Mouse (Mus musculus) heart, embryonic 14.5 days (tissue): ENCODE results near the gene Slc25a13. TPM values are rescaled to one million over a fixed set of nuclear protein-coding genes. Genes with fewer than 3 reads are reported as not detected.
A peak's percentile ranks its signal among the peaks of the same experiment; 100 is the strongest.

Source experiments
- ATAC-seq: fragments of 200-750 bp; cut with Nextera tagmentation; 2 replicates; pipeline ENCODE4 v1.8.0; 2017; ENCODE audit warnings: low read depth, moderate TSS enrichment; ENCODE audit not compliant: insufficient number of reproducible peaks, insufficient read depth, low FRiP score
- H3K27ac ChIP-seq, 2 experiments: fragments of 200-500 bp in 1 of 2; fragments of 300-500 bp in 1 of 2; sonication (generic) in 1 of 2; replicated peaks in 1 of 2; 2 replicates each; pipeline ENCODE4 v1.5.1; 2012 to 2014; ENCODE audit warnings: low read depth in 2 of 2, low read length in 2 of 2, control low read depth in 1 of 2, mild to moderate bottlenecking in 1 of 2, mixed read lengths in 1 of 2; ENCODE audit not compliant: control insufficient read depth in 1 of 2, insufficient read depth in 1 of 2
- H3K27me3 ChIP-seq: fragments of 300-500 bp; sonication (generic); 2 replicates; pipeline ENCODE4 v1.6.1; 2014; ENCODE audit warnings: mild to moderate bottlenecking, low read length, control low read depth; ENCODE audit not compliant: control insufficient read depth, insufficient read depth
- H3K36me3 ChIP-seq: fragments of 300-500 bp; sonication (generic); 2 replicates; pipeline ENCODE4 v1.6.1; 2014; ENCODE audit warnings: mild to moderate bottlenecking, control low read depth, low read length, mixed read lengths; ENCODE audit not compliant: control insufficient read depth, insufficient read depth
- H3K4me1 ChIP-seq, 2 experiments: fragments of 200-500 bp in 1 of 2; fragments of 300-500 bp in 1 of 2; sonication (generic) in 1 of 2; 2 replicates each; pipeline ENCODE4 v1.6.1; 2012 to 2014; ENCODE audit warnings: low read length in 2 of 2, control low read depth in 1 of 2, mixed read lengths in 1 of 2; ENCODE audit not compliant: control insufficient read depth in 2 of 2, insufficient read depth in 2 of 2
- H3K4me2 ChIP-seq: fragments of 300-500 bp; sonication (generic); 2 replicates; pipeline ENCODE4 v1.6.1; 2014; ENCODE audit warnings: mild to moderate bottlenecking, low read length
- H3K4me3 ChIP-seq, 2 experiments: fragments of 200-500 bp in 1 of 2; fragments of 300-500 bp in 1 of 2; sonication (generic) in 1 of 2; 2 replicates each; pipeline ENCODE4 v1.5.1; 2012 to 2014; ENCODE audit warnings: low read length in 2 of 2, mild to moderate bottlenecking in 2 of 2, control low read depth in 1 of 2, low read depth in 1 of 2, moderate library complexity in 1 of 2; ENCODE audit not compliant: control insufficient read depth in 1 of 2, insufficient read depth in 1 of 2
- H3K9ac ChIP-seq: fragments of 300-500 bp; sonication (generic); 2 replicates; pipeline ENCODE4 v1.6.1; 2014; ENCODE audit warnings: mild to moderate bottlenecking, low read length
- H3K9me3 ChIP-seq: fragments of 300-500 bp; sonication (generic); 2 replicates; pipeline ENCODE4 v1.6.1; 2016; ENCODE audit warnings: low read length, control low read depth; ENCODE audit not compliant: control insufficient read depth
- WGBS: fragments of 180-500 bp; shearing (Covaris S2); extraction: QIAGEN DNeasy Blood & Tissue Kit; methylation state at CpG from one replicate; pipeline ENCODE4 v1.1.7; 2014; 5-methylcytosine and 5-hydroxymethylcytosine counted together
- polyA plus RNA-seq: library from polyadenylated mRNA; unstranded; fragments of >200 nt; fragmentation: Nextera tagmentation; extraction: Ambion mirVana; gene quantifications from 2 replicates; pipeline ENCODE4 v1.2.1, GENCODE M21; 2014

The Slc25a13 gene
- polyA plus RNA-seq, 1 experiment from 2014 or later, result 56.4 TPM

- Histone ChIP-seq H3K4me1 (no peaks in the 10 kb centered on the region), H3K27ac (no peak overlapping the region), H3K36me3 (no peaks in the 10 kb centered on the region), H3K4me2 (no peak overlapping the region), H3K9me3 (no peaks in the 10 kb centered on the region), H3K4me3 (no peak overlapping the region), H3K9ac (no peak overlapping the region), H3K27me3 (no peaks in the 10 kb centered on the region)
- ATAC-seq, result no peak
- WGBS, result 90% methylated on average over 6 of the region's 6 CpGs
These were observed 189.3 kb downstream of the Slc25a13 start for GRCm38 (mm10) chr6:6027664-6028063.

DNA sequence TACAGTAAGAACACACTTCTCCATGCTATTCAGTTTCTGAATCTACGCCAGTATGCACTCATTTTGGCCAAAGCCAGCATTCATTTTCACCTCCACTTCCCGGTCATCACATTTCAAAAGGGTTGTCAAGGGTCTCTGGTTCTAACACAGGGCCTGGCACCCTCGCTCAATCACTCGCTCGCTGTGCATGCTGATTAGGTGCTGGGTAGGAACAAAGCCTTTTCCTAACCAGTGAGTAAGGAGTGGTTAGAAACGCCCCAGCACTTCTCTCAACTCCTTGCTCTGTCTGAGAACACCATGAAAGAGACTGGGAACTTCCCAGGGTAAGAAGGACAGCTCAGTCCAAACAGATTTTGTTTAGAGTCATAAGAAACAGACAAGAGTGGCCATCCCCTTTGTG lies 193.0 kb downstream of the Slc25a13 start:
- Histone ChIP-seq H3K9me3 (no peaks in the 10 kb centered on the region), H3K4me2 (no peak overlapping the region), H3K27me3 (no peaks in the 10 kb centered on the region), H3K4me1 (no peaks in the 10 kb centered on the region), H3K4me3 (no peak overlapping the region), H3K27ac (no peak overlapping the region; a peak in 1 of 4 replicates), H3K9ac (no peak overlapping the region), H3K36me3 (no peaks in the 10 kb centered on the region)
- WGBS, result 46% methylated on average over 6 of the region's 6 CpGs
- ATAC-seq, result no peak

DNA sequence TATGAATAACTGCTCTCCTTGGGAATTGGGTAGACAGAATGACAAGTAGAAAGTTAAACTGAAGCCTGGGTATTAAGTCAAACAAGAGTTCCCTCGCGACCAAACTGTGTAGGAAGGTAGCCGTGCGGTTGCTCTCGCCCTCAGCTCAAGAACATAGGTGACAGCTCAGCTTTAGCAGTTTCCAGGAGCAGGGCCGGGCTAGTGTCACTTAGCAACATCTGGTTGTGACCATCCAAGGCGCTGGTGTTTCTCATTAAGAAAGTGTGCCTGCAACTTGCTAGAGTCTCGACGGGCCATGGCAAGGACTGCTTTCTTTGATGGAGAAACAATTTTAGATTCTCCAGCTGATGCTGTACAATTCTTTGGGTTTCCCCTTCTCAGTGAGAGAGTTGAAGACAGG lies 200.0 kb downstream of the Slc25a13 start:
- no peak for ATAC-seq
- no peak overlapping the region for H3K4me3 ChIP-seq
- H3K27ac ChIP-seq, result no peak overlapping the region
- no peak overlapping the region for H3K9ac ChIP-seq
- no peaks in the 10 kb centered on the region for H3K27me3 ChIP-seq
- 0 out of 2 replicates have a peak overlapping the region, but pooled peaks have one; percentile 26 for H3K4me2 ChIP-seq
- H3K9me3 ChIP-seq, result no peaks in the 10 kb centered on the region
- 38% methylated on average over 9 of the region's 9 CpGs for WGBS
- peaks cover 0 to 6% of the 10 kb centered on the region in 2 experiments; a peak in 2 of 4 replicates for H3K4me1 ChIP-seq
- H3K36me3 ChIP-seq, result no peaks in the 10 kb centered on the region

DNA sequence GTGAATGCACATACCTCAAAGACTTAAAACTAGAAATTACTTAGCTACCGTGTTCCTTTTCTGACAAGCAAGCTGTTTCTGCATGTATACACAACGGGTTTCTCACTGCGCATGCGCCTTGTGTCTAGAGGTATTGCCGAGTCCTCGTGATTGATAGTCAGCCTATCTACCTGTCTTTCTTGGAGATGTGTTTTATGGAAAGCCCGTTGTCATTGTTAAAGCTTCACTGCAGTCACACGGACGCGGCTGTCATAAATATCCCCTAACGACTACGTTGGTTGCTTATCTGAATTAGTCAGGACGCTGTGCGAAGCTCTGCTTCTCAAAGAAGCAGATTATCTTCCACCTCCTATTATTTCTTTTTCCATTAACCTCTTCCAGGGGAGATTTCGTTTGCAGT lies 201.4 kb downstream of the Slc25a13 start:
- Histone ChIP-seq H3K27me3 (no peaks in the 10 kb centered on the region), H3K36me3 (no peaks in the 10 kb centered on the region), H3K9me3 (no peaks in the 10 kb centered on the region), H3K4me3 (0 out of 4 replicates have a peak overlapping the region, but pooled peaks of 1 of the 2 experiments have one; percentile 2), H3K4me1 (peaks cover 0 to 6% of the 10 kb centered on the region in 2 experiments; a peak in 2 of 4 replicates), H3K4me2 (peak overlapping the region; percentile 50), H3K9ac (no peak overlapping the region), H3K27ac (no peak overlapping the region)
- 33% methylated on average over 15 of the region's 15 CpGs for WGBS
- no peak for ATAC-seq

DNA sequence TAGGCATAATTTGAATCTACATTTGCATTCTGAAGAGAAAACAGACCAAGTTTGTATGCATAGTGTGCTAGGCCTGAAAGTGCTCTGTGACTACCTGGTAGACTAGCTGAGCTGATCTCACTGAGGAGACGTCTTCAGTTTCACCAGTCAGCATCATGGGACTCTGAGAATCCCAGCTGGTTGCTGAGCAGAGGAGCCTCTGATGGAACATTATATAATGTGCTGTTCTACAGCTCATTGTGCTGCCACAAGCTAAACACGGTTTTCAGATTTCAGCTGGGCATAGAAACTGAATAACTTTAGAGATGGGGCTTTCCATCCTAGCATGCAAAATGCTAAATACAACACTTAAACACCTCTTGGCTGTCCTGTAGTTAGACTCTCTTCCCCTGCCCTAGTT lies 205.6 kb downstream of the Slc25a13 start:
- Histone ChIP-seq H3K27me3 (no peaks in the 10 kb centered on the region), H3K4me3 (no peak overlapping the region), H3K36me3 (no peaks in the 10 kb centered on the region), H3K4me2 (no peak overlapping the region), H3K9ac (no peak overlapping the region), H3K4me1 (peaks cover 0 to 6% of the 10 kb centered on the region in 2 experiments; a peak in 2 of 4 replicates), H3K9me3 (no peaks in the 10 kb centered on the region), H3K27ac (no peak overlapping the region)
- 73% methylated on average over 2 of the region's 2 CpGs for WGBS
- no peak for ATAC-seq

GRCm38 (mm10) chr6:6005762-6006431 lies 211.1 kb downstream of the Slc25a13 start:
- peaks cover 0 to 15% of the 10 kb centered on the region in 2 experiments; a peak in 2 of 4 replicates for H3K4me1 ChIP-seq
- 3% methylated on average over 42 of the region's 42 CpGs for WGBS
- H3K4me2 ChIP-seq, result peak overlapping the region; percentile 97
- ATAC-seq, result peak; percentile 79; the same call in 1 of the 2 replicates
- H3K27ac ChIP-seq, result no peak overlapping the region
- no peaks in the 10 kb centered on the region for H3K27me3 ChIP-seq
- H3K9ac ChIP-seq, result peak overlapping the region; percentile 75
- no peaks in the 10 kb centered on the region for H3K9me3 ChIP-seq
- peak overlapping the region; percentile 64 to 68 for H3K4me3 ChIP-seq
- no peaks in the 10 kb centered on the region for H3K36me3 ChIP-seq

GRCm38 (mm10) chr6:6004756-6005485 lies 212.1 kb downstream of the Slc25a13 start:
- 30% methylated on average over 12 of the region's 12 CpGs for WGBS
- Histone ChIP-seq H3K9ac (peak overlapping the region; percentile 75; the same call in 1 of the 2 replicates), H3K4me2 (peak overlapping the region; percentile 97), H3K9me3 (no peaks in the 10 kb centered on the region), H3K4me3 (peak overlapping the region; percentile 13 to 18; a peak in 1 of 4 replicates), H3K4me1 (peaks cover 0 to 15% of the 10 kb centered on the region in 2 experiments; a peak in 2 of 4 replicates), H3K27ac (no peak overlapping the region), H3K27me3 (no peaks in the 10 kb centered on the region), H3K36me3 (no peaks in the 10 kb centered on the region)
- ATAC-seq, result no peak
